Mouse (Mus musculus): ENCODE results near the gene Tigit. TPM values are rescaled to one million over a fixed set of nuclear protein-coding genes. Genes with fewer than 3 reads are reported as not detected.
A peak's percentile ranks its signal among the peaks of the same experiment; 100 is the strongest.

The Tigit gene
- polyA plus RNA-seq, 1 experiment from 2014 or later = not detected

DNA sequence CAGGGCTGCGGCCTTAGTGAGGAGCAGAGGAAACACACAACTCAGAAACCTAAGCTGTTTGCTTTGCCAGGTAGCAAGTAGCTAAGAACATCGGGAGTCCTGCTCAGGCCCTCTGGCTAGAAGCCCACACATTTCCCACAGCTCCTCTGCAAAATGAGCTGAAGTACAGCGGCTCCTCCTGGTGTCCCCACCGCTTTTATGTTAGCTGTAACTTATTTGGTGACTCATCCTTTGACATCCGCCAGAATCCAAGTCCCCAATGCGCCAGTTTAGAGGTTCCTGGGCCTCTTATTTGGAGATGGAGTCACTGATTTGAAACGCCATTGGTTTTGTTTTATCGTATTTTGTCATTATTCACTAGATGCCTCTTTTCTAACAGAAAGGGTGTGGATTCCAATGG is 36.6 kb upstream of the Tigit start:
- H3K4me2 ChIP-seq (ENCODE audit: low read depth, low read length) = no peak overlapping the region
- no peak for ATAC-seq (ENCODE audit: low read depth)
- H3K4me3 ChIP-seq (ENCODE audit: low read depth, low read length) = no peak overlapping the region
- no peak for DNase-seq (ENCODE audit: low spot score)
- no peaks in the 10 kb centered on the region for H3K36me3 ChIP-seq (ENCODE audit: control insufficient read depth, insufficient read depth, low read length)
- no peak overlapping the region for H3K27ac ChIP-seq (replicated peaks; ENCODE audit: low read depth, low read length)
- no peaks in the 10 kb centered on the region for H3K9me3 ChIP-seq (ENCODE audit: control insufficient read depth, low read length)
- no peak overlapping the region for H3K9ac ChIP-seq (ENCODE audit: low read depth, low read length)
- WGBS = 88% methylated on average over 8 of the region's 8 CpGs
- H3K4me1 ChIP-seq (ENCODE audit: control insufficient read depth, insufficient read depth, low read length) = no peaks in the 10 kb centered on the region
- no peaks in the 10 kb centered on the region for H3K27me3 ChIP-seq (replicated peaks; ENCODE audit: control insufficient read depth, insufficient read depth, low read length)

GRCm38 (mm10) chr16:43698735-43699649 is 35.0 kb upstream of the Tigit start:
- DNase-seq (ENCODE audit: low spot score) (peak; percentile 38), ATAC-seq (ENCODE audit: low read depth) (peak; percentile 57; the same call in 1 of the 2 replicates)
- 80% methylated on average over 14 of the region's 14 CpGs for WGBS
- no peaks in the 10 kb centered on the region for H3K4me1 ChIP-seq (ENCODE audit: control insufficient read depth, insufficient read depth, low read length)
- H3K36me3 ChIP-seq (ENCODE audit: control insufficient read depth, insufficient read depth, low read length) = no peaks in the 10 kb centered on the region
- H3K27ac ChIP-seq (replicated peaks; ENCODE audit: low read depth, low read length) = no peak overlapping the region
- H3K4me2 ChIP-seq (ENCODE audit: low read depth, low read length) = no peak overlapping the region
- no peak overlapping the region for H3K9ac ChIP-seq (ENCODE audit: low read depth, low read length)
- H3K9me3 ChIP-seq (ENCODE audit: control insufficient read depth, low read length) = no peaks in the 10 kb centered on the region
- H3K4me3 ChIP-seq (ENCODE audit: low read depth, low read length) = no peak overlapping the region
- no peaks in the 10 kb centered on the region for H3K27me3 ChIP-seq (replicated peaks; ENCODE audit: control insufficient read depth, insufficient read depth, low read length)

- Histone ChIP-seq H3K36me3 (ENCODE audit: control insufficient read depth, insufficient read depth, low read length) (no peaks in the 10 kb centered on the region), H3K9me3 (ENCODE audit: control insufficient read depth, low read length) (no peaks in the 10 kb centered on the region), H3K4me3 (ENCODE audit: low read depth, low read length) (no peak overlapping the region), H3K27me3 (replicated peaks; ENCODE audit: control insufficient read depth, insufficient read depth, low read length) (no peaks in the 10 kb centered on the region), H3K4me1 (ENCODE audit: control insufficient read depth, insufficient read depth, low read length) (no peaks in the 10 kb centered on the region), H3K9ac (ENCODE audit: low read depth, low read length) (no peak overlapping the region), H3K27ac (replicated peaks; ENCODE audit: low read depth, low read length) (no peak overlapping the region), H3K4me2 (ENCODE audit: low read depth, low read length) (no peak overlapping the region)
- no peak for ATAC-seq (ENCODE audit: low read depth)
- WGBS = 88% methylated on average over 7 of the region's 7 CpGs
- DNase-seq (ENCODE audit: low spot score) = no peak
These were observed 33.8 kb upstream of the Tigit start for GRCm38 (mm10) chr16:43697772-43698171.

DNA sequence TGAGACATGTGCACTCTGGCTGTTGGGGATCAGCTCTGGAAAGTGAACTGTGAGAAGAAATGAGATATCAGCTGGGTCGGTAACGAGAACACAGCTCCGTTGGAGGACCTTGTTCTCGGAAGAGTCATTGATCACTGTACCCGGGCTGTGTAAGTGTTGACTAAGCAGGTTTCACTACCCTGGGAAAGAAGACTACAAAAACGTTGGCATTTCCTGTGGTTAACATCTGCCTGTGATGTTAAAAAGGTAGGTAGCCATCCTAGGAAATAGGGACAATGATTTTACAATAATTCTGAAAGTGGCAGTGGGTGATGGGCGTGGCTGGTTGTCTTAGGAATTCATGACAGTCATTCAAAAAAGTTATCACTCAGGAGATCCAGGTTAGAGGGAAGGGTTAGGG is 31.9 kb upstream of the Tigit start:
- H3K27ac ChIP-seq (replicated peaks; ENCODE audit: low read depth, low read length) = no peak overlapping the region
- no peak overlapping the region for H3K4me3 ChIP-seq (ENCODE audit: low read depth, low read length)
- H3K9me3 ChIP-seq (ENCODE audit: control insufficient read depth, low read length) = no peaks in the 10 kb centered on the region
- H3K9ac ChIP-seq (ENCODE audit: low read depth, low read length) = no peak overlapping the region
- no peaks in the 10 kb centered on the region for H3K27me3 ChIP-seq (replicated peaks; ENCODE audit: control insufficient read depth, insufficient read depth, low read length)
- WGBS = 78% methylated on average over 7 of the region's 7 CpGs
- DNase-seq (ENCODE audit: low spot score) (no peak), ATAC-seq (ENCODE audit: low read depth) (no peak)
- H3K4me1 ChIP-seq (ENCODE audit: control insufficient read depth, insufficient read depth, low read length) = no peaks in the 10 kb centered on the region
- H3K4me2 ChIP-seq (ENCODE audit: low read depth, low read length) = no peak overlapping the region
- no peaks in the 10 kb centered on the region for H3K36me3 ChIP-seq (ENCODE audit: control insufficient read depth, insufficient read depth, low read length)

DNA sequence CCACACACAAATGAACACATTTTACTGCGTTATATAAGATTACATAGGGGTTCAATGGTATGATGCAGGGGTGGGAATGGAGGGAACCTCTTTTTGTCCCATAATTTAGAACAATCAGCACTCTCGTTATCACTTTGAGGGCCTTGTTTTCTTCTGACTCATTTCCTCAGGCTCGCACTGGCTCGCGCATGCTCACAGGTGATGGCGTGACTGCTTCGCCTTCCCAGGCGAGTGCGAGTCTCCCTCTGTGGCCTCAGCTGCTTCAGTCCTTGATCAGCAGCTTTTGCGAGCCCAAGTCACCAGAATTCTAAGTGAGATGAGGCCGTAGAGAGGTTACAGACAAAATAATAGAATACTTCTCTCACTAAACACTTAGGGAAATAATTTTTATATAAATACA is 30.2 kb upstream of the Tigit start:
- DNase-seq (ENCODE audit: low spot score) (no peak), ATAC-seq (ENCODE audit: low read depth) (no peak)
- Histone ChIP-seq H3K4me2 (ENCODE audit: low read depth, low read length) (no peak overlapping the region), H3K9me3 (ENCODE audit: control insufficient read depth, low read length) (no peaks in the 10 kb centered on the region), H3K4me3 (ENCODE audit: low read depth, low read length) (no peak overlapping the region), H3K4me1 (ENCODE audit: control insufficient read depth, insufficient read depth, low read length) (no peaks in the 10 kb centered on the region), H3K27ac (replicated peaks; ENCODE audit: low read depth, low read length) (no peak overlapping the region), H3K27me3 (replicated peaks; ENCODE audit: control insufficient read depth, insufficient read depth, low read length) (no peaks in the 10 kb centered on the region), H3K36me3 (ENCODE audit: control insufficient read depth, insufficient read depth, low read length) (no peaks in the 10 kb centered on the region), H3K9ac (ENCODE audit: low read depth, low read length) (no peak overlapping the region)
- WGBS = 91% methylated on average over 11 of the region's 11 CpGs

GRCm38 (mm10) chr16:43692611-43693010 is 28.7 kb upstream of the Tigit start:
- no peak for DNase-seq (ENCODE audit: low spot score)
- WGBS = 85% methylated on average over 4 of the region's 4 CpGs
- Histone ChIP-seq H3K27me3 (replicated peaks; ENCODE audit: control insufficient read depth, insufficient read depth, low read length) (no peaks in the 10 kb centered on the region), H3K36me3 (ENCODE audit: control insufficient read depth, insufficient read depth, low read length) (no peaks in the 10 kb centered on the region), H3K4me3 (ENCODE audit: low read depth, low read length) (no peak overlapping the region), H3K9me3 (ENCODE audit: control insufficient read depth, low read length) (no peaks in the 10 kb centered on the region), H3K9ac (ENCODE audit: low read depth, low read length) (no peak overlapping the region), H3K4me2 (ENCODE audit: low read depth, low read length) (no peak overlapping the region), H3K4me1 (ENCODE audit: control insufficient read depth, insufficient read depth, low read length) (no peaks in the 10 kb centered on the region), H3K27ac (replicated peaks; ENCODE audit: low read depth, low read length) (no peak overlapping the region)
- no peak for ATAC-seq (ENCODE audit: low read depth)

DNA sequence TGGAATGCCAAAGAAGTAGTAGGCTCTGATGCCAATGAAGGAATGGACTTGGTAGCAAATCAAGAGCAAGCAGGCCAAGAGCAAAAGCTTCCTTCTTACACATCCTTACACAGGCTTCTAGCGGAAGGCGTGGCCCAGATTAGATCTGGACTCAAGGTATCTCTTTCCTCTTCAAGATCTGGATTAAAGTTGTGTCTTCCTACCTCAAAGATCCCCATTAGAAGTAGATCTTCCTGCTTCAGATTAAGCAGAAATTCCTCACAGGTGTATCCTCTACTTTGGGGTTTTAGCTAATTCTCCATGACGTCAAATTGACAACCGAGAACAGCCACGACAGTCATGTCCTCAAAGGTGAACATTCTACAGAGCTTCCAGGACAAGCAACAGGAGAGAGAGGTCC is 27.8 kb upstream of the Tigit start:
- ATAC-seq (ENCODE audit: low read depth) (no peak), DNase-seq (ENCODE audit: low spot score) (no peak)
- Histone ChIP-seq H3K9ac (ENCODE audit: low read depth, low read length) (no peak overlapping the region), H3K4me3 (ENCODE audit: low read depth, low read length) (no peak overlapping the region), H3K36me3 (ENCODE audit: control insufficient read depth, insufficient read depth, low read length) (no peaks in the 10 kb centered on the region), H3K4me1 (ENCODE audit: control insufficient read depth, insufficient read depth, low read length) (no peaks in the 10 kb centered on the region), H3K27ac (replicated peaks; ENCODE audit: low read depth, low read length) (no peak overlapping the region), H3K9me3 (ENCODE audit: control insufficient read depth, low read length) (no peaks in the 10 kb centered on the region), H3K27me3 (replicated peaks; ENCODE audit: control insufficient read depth, insufficient read depth, low read length) (no peaks in the 10 kb centered on the region), H3K4me2 (ENCODE audit: low read depth, low read length) (no peak overlapping the region)
- WGBS = 89% methylated on average over 5 of the region's 5 CpGs

GRCm38 (mm10) chr16:43690912-43691311 is 27.0 kb upstream of the Tigit start:
- Histone ChIP-seq H3K4me3 (ENCODE audit: low read depth, low read length) (no peak overlapping the region), H3K36me3 (ENCODE audit: control insufficient read depth, insufficient read depth, low read length) (no peaks in the 10 kb centered on the region), H3K9me3 (ENCODE audit: control insufficient read depth, low read length) (no peaks in the 10 kb centered on the region), H3K27ac (replicated peaks; ENCODE audit: low read depth, low read length) (no peak overlapping the region), H3K4me1 (ENCODE audit: control insufficient read depth, insufficient read depth, low read length) (no peaks in the 10 kb centered on the region), H3K9ac (ENCODE audit: low read depth, low read length) (no peak overlapping the region), H3K27me3 (replicated peaks; ENCODE audit: control insufficient read depth, insufficient read depth, low read length) (no peaks in the 10 kb centered on the region), H3K4me2 (ENCODE audit: low read depth, low read length) (no peak overlapping the region)
- DNase-seq (ENCODE audit: low spot score) (no peak), ATAC-seq (ENCODE audit: low read depth) (no peak)
- 73% methylated on average over 2 of the region's 2 CpGs for WGBS

GRCm38 (mm10) chr16:43690211-43690690 is 26.3 kb upstream of the Tigit start:
- ATAC-seq (ENCODE audit: low read depth) = no peak
- Histone ChIP-seq H3K27me3 (replicated peaks; ENCODE audit: control insufficient read depth, insufficient read depth, low read length) (no peaks in the 10 kb centered on the region), H3K27ac (replicated peaks; ENCODE audit: low read depth, low read length) (no peak overlapping the region), H3K9me3 (ENCODE audit: control insufficient read depth, low read length) (no peaks in the 10 kb centered on the region), H3K36me3 (ENCODE audit: control insufficient read depth, insufficient read depth, low read length) (no peaks in the 10 kb centered on the region), H3K9ac (ENCODE audit: low read depth, low read length) (no peak overlapping the region), H3K4me2 (ENCODE audit: low read depth, low read length) (no peak overlapping the region), H3K4me1 (ENCODE audit: control insufficient read depth, insufficient read depth, low read length) (no peaks in the 10 kb centered on the region), H3K4me3 (ENCODE audit: low read depth, low read length) (no peak overlapping the region)
- WGBS = 92% methylated on average over 3 of the region's 3 CpGs
- DNase-seq (ENCODE audit: low spot score) = no peak
